ENCODE assay signal across 18 mouse cellular contexts in genomic region chr8:34363679-34364078, GRCm38 (mm10).
DNase-seq lines count a peak whose midpoint lies in the region; ATAC-seq lines count a peak whose summit lies in the region.
"Had no signal": no experiment of that assay in that cellular context is flagged by ENCODE, and none has a peak within 500 bp of the region (broad histone marks: within the 10 kb centered on the region; RNA-seq: fewer than 3 reads in every experiment).

No protein-coding gene starts in this region.

- H3K9me3 ChIP-seq in hindbrain, embryonic 14.5 days (ENCODE audit: control insufficient read depth, low read length) = no peaks in the 10 kb centered on the region
- no peaks in the 10 kb centered on the region for H3K9me3 ChIP-seq in neural tube, embryonic 11.5 days (ENCODE audit: control insufficient read depth, low read length)
- H3K9me3 ChIP-seq: midbrain, embryonic 13.5 days had no signal

- DNase-seq in ZHBTc4 (ENCODE audit: low read depth, low spot score) = peak; percentile 5
- peak; percentile 36 for DNase-seq in embryo, embryonic 11.5 days (ENCODE audit: low read depth, low spot score)
- DNase-seq in hindbrain, embryonic 14.5 days (ENCODE audit: low spot score) = no peak
- peak; percentile 75 for DNase-seq in neural tube, embryonic 11.5 days (ENCODE audit: low spot score)
- no peak for DNase-seq in left cerebral cortex, postnatal 4 days
- no peak for DNase-seq in lung, postnatal 36 days
- DNase-seq in heart, postnatal 36 days = no peak
- no peak for DNase-seq in right cerebral cortex, adult 2 months (ENCODE audit: low spot score in 2 of 2)
- DNase-seq: B cell, adult 2 months; cerebellum, adult 9-10 months; gastrocnemius, postnatal 14 days; heart, adult 18-20 months; heart, postnatal 4 days; lung, adult 18-20 months; right cerebral cortex, adult 18-20 months had no signal

- peaks cover 5% of the 10 kb centered on the region; the same call in 1 of the 2 replicates for H3K4me1 ChIP-seq in hindbrain, embryonic 14.5 days (replicated peaks; ENCODE audit: control insufficient read depth, insufficient read depth, low read length)
- H3K4me1 ChIP-seq in neural tube, embryonic 11.5 days (ENCODE audit: control insufficient read depth, insufficient read depth, low read length) = peaks cover 6% of the 10 kb centered on the region; the same call in 1 of the 2 replicates
- H3K4me1 ChIP-seq: midbrain, embryonic 13.5 days had no signal

- 0 out of 2 replicates have a peak overlapping the region, but pooled peaks have one; percentile 9 for H3K4me3 ChIP-seq in hindbrain, embryonic 14.5 days (replicated peaks; ENCODE audit: low read length)
- 0 out of 2 replicates have a peak overlapping the region, but pooled peaks have one; percentile 6 for H3K4me3 ChIP-seq in neural tube, embryonic 11.5 days (ENCODE audit: low read depth, low read length)
- H3K4me3 ChIP-seq: midbrain, embryonic 13.5 days had no signal

- no peaks in the 10 kb centered on the region for H3K27me3 ChIP-seq in hindbrain, embryonic 14.5 days (ENCODE audit: control insufficient read depth, insufficient read depth, low read length)
- H3K27me3 ChIP-seq in neural tube, embryonic 11.5 days (ENCODE audit: control insufficient read depth, insufficient read depth, low read length) = no peaks in the 10 kb centered on the region
- H3K27me3 ChIP-seq: midbrain, embryonic 13.5 days had no signal

- intact Hi-C loops in left cerebral cortex, postnatal 4 days (cut with DNase I) = no loop called here
- intact Hi-C loops in heart, postnatal 36 days (cut with DNase I) = no loop called here

- WGBS in hindbrain, embryonic 14.5 days = 49% methylated on average over 13 of the region's 13 CpGs
- WGBS in neural tube, embryonic 11.5 days = 36% methylated on average over 13 of the region's 13 CpGs

- H3K36me3 ChIP-seq in hindbrain, embryonic 14.5 days (replicated peaks; ENCODE audit: control insufficient read depth, insufficient read depth) = no peaks in the 10 kb centered on the region
- H3K36me3 ChIP-seq in neural tube, embryonic 11.5 days (ENCODE audit: control insufficient read depth, insufficient read depth, low read length) = no peaks in the 10 kb centered on the region
- H3K36me3 ChIP-seq: midbrain, embryonic 13.5 days had no signal

- peak overlapping the region; percentile 67 for H3K27ac ChIP-seq in hindbrain, embryonic 14.5 days
- peak overlapping the region; percentile 98 for H3K27ac ChIP-seq in neural tube, embryonic 11.5 days (ENCODE audit: low read depth, low read length)
- H3K27ac ChIP-seq: midbrain, embryonic 13.5 days had no signal

- ATAC-seq in hindbrain, embryonic 14.5 days (ENCODE audit: low FRiP score) = 0 out of 2 replicates have a peak, but pooled peaks have one; percentile 17
- ATAC-seq in neural tube, embryonic 11.5 days (ENCODE audit: insufficient read depth, low FRiP score, low TSS enrichment) = peak; percentile 83
- ATAC-seq: intestine, embryonic 16.5 days; midbrain, embryonic 13.5 days had no signal

- H3K9ac ChIP-seq in hindbrain, embryonic 14.5 days = peak overlapping the region; percentile 45
- H3K9ac ChIP-seq in neural tube, embryonic 11.5 days (ENCODE audit: low read length) = peak overlapping the region; percentile 76
- H3K9ac ChIP-seq: midbrain, embryonic 13.5 days had no signal

- H3K4me2 ChIP-seq in hindbrain, embryonic 14.5 days (replicated peaks) = peak overlapping the region; percentile 45
- peak overlapping the region; percentile 44 for H3K4me2 ChIP-seq in neural tube, embryonic 11.5 days (ENCODE audit: low read depth)
- H3K4me2 ChIP-seq: liver, embryonic 11.5 days; midbrain, embryonic 13.5 days had no signal

Comparison
In these comparisons a context has a peak if more than half of its experiments do, and no peak if none do; other contexts are left out.
1. DNase-seq: peak in ZHBTc4 (single experiment), embryo, embryonic 11.5 days (single experiment) and neural tube, embryonic 11.5 days (single experiment); none in hindbrain, embryonic 14.5 days (single experiment), left cerebral cortex, postnatal 4 days (single experiment), lung, postnatal 36 days (single experiment), heart, postnatal 36 days (0 of 2) and right cerebral cortex, adult 2 months (0 of 2).